Mouse (Mus musculus) right cerebral cortex, postnatal 10 days (tissue): ENCODE data around the gene Taf7l.

Experiments used
- DNase-seq, 2 experiments: peaks; one replicate each; pipeline ENCODE4 v3.0.0; 2021; ENCODE audit warnings: low spot score in 2 of 2

The Taf7l gene

DNA sequence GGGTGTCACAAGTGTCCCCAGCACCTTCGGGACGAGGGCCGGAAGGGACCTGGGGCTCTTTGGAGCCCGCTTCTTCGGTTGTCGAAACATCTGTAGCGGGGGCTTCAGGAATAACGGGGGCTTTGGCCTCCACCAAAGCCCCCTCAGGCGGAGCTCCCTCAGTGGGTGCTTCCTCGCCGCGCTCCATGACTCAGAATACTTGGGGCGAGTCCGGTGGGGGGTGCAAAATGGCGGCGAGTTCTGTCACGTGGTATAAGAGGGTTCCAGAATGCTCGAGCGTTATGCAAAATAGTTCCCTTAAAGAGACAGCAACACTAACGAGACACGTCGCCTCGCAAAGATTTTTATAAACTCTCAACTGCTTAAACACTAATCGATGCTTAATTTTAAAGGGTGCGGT, at the start of gene Taf7l:
Gene Taf7l, minus strand, starts transcription at position 201 of the 400 bp plus-strand sequence.
- DNase-seq: no peak

DNA sequence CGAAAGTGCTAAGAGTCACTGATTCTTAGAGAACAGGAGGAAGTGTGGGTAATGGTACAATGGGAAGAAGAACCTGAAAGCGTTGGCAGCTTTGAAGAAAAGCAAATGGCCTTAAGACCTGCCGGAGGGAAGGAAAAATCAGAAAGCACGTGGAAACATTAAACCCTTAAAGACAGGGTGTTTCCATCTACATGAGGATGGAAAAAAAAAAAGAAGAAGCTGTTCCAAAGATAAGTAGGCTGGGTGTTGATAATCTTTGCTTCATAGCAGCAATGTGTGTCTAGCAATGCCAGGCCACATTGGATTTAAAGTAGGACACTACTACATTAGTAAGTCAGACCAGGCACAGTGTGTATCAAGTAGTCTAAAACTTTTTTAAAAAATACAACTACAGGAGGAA, 49.0 kb upstream of the Taf7l start:
- DNase-seq: no peak

DNA sequence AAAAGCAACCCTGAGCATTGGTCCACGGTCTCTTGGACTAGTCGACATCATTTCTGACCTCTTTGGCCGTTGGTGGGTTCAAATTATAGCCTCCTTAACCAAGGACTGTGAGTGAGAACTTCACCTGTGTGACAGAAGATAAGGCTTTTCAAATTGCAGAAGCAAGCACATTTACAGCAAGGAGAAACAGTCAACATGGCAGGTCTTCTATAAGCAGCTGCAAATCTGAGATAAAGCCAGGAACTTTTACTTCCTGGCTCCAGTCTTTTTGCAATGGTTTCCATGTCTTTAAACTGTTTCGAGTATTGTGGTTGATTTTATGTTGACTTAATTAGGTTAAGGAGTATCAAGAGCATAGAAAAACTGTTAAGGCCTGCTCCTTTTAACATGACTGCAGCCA, 47.5 kb upstream of the Taf7l start:
- no peak for DNase-seq

DNA sequence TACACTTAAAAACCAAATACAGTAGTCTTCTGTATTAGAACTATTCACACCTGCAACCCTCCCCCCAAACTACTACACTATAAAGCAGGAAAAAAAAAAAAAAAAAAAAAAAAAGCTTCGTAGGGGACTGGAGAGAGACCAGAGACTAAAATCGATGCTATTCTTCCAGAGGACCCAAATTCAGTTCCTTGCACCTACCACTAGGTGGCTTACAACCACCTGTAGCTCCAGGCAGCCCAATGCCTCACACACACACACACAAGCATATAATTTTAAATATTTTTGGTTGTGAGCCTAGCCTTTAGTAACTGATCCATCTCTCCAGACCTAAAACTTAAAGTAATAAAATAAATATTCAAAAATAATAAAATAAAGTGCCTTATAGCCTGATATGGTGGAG, 33.2 kb upstream of the Taf7l start:
- DNase-seq: no peak

DNA sequence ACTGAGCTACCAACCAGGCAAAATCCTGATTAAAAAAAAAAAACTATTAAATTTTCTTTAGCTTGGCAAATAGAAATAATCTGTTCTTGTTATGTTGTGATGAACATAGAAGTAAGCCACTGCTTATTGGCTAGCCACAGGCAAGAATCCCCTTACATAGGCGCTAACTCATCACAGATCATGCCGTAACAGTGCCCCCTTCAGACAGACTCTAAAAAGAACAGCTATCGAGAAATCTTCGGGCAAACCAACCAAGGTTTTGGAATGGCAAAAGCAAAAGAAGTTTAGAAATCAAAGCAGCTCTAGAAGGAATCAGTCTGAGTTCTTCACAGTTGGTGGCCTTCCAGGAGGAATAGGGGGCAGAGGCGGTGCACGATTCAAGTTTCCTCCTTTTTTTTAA, 31.7 kb upstream of the Taf7l start:
- no peak for DNase-seq

DNA sequence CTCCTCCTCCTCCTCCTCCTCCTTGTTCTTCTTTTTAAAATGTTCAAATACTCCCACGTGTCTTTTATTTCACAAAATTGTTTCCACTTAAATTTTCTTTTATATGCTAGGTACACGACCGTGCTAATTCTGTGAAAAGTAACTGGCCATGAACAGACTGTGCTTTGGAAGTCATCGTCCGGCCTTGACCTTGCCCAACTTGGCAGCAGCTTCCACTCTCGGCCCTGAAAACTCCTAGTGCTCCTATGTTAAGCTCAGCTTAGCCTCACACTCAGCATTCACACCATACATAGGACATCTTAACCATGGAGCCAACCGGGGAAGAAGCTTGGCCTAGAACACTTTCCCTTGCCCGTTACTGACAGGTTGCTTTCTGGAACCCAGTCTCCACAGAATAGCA, 24.4 kb upstream of the Taf7l start:
- DNase-seq: no peak

DNA sequence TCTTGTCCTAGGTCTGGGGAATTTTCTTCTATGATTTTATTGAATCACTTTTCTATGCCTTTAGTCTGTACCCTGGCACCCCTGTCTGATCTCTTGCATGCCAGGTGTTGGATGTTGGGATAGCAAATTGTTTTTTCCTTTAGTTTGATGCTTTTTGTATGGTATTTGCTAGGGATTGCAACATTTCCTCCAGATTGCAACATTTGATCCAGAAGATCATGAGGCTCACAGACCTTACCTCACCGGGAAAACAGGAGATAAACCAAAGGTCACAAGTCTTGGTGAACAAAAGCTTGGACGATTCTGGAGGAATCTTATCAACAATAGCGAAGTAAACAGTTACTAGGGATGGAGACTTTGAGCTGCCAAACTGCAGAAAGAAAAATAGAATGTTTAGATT, 5.4 kb upstream of the Taf7l start:
- no peak for DNase-seq

DNA sequence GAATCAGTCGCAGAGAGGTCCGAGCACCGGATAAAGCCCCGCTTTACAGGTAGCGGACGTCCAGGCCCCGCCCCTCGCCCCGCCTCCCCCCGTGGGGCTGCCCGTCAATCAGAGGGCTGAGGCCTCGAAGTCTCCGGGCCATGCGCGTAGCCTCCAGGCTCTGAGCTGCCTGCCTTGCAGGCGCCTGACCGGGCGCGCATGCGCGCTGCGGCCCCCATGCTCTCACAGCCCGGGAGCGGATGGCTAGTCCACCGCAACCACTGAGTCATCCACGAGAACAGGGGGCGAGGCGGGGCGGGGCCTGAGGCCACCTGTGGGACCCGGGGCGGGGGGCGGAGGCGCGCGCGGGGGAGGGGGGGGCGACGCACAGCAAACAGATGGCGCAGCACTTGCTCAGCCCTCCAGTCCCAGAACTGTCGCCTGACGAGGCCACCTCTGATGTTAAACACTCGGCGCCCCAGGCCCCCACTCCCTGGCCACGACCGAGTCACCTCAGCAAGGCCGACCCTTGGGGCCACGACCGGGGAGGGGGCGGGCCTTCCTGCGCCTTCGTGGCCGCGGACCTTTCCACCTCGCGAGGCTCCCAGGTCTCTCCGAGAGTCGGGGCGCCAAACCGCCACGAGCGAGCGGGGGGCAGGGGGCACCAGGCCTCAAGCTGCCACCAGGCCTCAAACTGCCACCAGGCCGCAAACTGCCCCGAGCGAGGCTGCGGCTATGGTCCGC, 1.1 kb downstream of the Taf7l start:
- no peak for DNase-seq

DNA sequence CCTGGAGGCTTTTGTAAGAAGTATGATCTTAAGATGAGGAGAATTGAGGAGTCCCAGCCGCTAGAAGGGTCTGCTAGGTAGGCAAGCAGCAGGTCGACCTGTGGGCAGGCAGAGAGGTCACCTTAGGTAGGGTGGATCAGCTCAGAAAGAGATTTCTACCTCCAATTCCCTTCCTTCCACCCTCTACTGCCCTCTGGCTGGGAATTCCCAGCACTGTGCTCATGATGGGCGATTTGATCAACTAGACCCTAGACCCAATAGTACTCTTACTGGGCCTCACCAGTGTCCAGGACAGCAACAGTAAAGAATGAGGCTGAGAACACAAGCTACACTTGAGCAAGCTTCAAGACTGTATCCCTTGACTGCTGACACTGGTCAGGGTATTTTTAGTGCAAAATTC, 49.0 kb downstream of the Taf7l start:
- DNase-seq: no peak

DNA sequence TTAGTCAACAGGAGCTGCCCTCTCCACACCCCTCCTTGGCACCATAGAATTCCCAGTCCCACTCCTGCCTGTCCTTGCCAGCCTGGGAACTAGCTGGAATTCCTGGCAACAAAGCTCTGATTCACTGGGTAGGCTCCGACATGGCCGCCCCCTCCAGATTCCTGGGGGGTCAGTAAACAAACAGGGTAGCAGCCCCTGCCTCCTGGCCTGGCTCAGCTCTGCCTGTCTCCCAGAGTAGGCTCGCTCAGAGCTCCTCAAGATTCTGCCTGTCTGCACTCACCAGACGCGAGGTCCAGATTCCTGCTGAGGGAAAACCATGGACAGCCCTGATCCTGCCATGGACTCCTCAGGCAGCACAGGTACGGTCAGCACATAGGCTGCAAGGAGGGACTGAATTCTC, 49.5 kb downstream of the Taf7l start:
- peak; percentile 31 to 35 for DNase-seq

DNA sequence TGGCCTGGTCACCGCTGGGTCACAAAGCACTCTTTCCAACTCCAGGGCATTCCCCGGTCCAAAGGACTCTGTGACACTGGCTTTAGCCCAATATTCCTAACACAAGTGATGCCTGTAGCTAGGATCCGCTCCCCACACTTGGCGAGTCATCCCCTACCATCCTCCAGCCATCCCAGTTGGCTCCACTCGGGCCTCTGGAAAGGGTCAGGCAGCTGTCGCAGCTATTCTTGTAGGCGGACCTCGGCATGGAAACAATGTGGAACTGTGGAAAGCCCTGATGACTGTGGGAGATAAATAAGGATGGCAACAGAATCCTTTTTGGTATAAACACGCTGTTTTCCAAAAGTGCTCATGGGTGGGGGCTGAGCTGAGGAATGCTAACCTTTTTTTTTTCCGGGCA, 50.5 kb downstream of the Taf7l start:
- no peak for DNase-seq

DNA sequence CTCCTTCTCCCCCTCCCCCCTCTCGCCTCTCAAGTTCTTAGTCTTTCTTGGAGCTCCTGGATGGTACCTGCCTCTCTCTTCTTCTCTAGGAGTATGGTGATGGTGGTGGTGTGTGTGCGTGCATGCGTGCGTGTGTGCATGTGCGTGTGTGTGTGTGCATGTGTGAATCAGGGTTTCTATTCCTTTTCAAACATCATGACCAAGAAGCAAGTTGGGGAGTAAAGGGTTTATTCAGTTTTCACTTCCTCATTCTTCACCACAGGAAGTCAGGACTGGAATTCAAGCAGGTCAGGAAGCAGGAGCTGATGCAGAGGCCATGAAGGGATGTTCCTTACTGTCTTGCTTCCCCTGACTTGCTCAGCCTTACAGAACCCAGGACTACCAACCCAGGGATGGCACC, 52.0 kb downstream of the Taf7l start:
- DNase-seq: no peak

DNA sequence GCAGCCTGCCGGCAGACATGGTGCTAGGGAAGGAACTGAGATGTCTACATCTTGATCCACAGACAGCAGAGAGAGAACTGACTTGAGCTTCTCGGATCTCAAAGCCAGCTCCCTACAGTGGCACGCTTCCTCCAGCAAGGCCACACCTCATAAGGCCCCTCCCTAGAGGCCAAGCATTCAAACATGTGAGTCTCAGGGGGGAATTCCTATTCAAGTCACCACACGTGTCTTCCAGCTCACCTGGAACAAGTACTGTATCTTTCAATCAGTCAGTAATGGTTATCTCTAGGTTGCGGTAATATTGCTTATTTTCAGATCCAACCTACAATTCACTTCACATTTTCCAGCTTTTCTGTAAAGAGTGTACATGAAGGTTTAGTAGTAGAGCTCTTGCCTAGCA, 56.2 kb downstream of the Taf7l start:
- no peak for DNase-seq

DNA sequence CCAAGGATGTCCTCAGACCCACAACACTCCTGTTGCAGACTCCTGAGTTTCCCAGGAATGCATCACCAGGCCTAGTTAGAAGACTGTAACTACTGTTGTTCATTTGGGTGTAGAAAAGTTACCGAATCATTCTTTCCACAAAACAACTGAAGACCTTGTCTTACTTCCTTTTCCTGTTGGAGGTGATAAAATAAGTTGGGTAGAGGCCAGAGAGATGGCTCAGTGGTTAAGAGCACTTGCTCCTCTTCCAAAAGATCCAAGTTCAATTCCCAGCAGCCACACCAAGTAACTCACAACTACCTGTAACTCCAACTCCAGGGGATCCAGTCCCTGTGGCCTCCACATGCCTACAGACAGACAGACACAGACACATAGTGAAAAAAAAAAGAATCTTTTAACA, 64.2 kb downstream of the Taf7l start:
- no peak for DNase-seq
